Mouse (Mus musculus): ENCODE measurements around the gene Zbtb2. TPM values are rescaled to one million over a fixed set of nuclear protein-coding genes. Genes with fewer than 3 reads are reported as not detected.

The Zbtb2 gene
- total and polyA plus RNA-seq, 3 experiments, result 8.6 to 12.7 TPM; not detected in 1

- Histone ChIP-seq H3K9ac (ENCODE audit: control insufficient read depth, low read depth, low read length, poor library complexity, severe bottlenecking) (no peak overlapping the region), H3K4me1 (ENCODE audit: control insufficient read depth in 1 of 2, insufficient read depth in 2 of 2, low read length in 2 of 2) (peaks cover under 1 to 1% of the 10 kb centered on the region in 2 experiments; a peak in 1 of 4 replicates), H3K27me3 (ENCODE audit: control insufficient read depth in 1 of 2, insufficient read depth in 2 of 2, low read length in 2 of 2) (no peaks in the 10 kb centered on the region), H3K79me2 (ENCODE audit: control insufficient read depth, insufficient read depth, low read length, poor library complexity) (peaks cover 19% of the 10 kb centered on the region), H3K27ac (ENCODE audit: control insufficient read depth, low read depth, low read length) (no peak overlapping the region), H3K9me3 (replicated peaks; ENCODE audit: insufficient read depth, low read length) (no peaks in the 10 kb centered on the region), H3K36me3 (ENCODE audit: control insufficient read depth in 1 of 2, insufficient read depth in 2 of 2, low read length in 2 of 2) (peaks cover under 1 to 9% of the 10 kb centered on the region in 2 experiments), H3K4me3 (ENCODE audit: control insufficient read depth in 1 of 2, insufficient read depth in 1 of 2, low read depth in 2 of 2, low read length in 2 of 2) (no peak overlapping the region)
- no peak for TF ChIP-seq SIN3A (IDR thresholded peaks at IDR 0.05; ENCODE audit: low read length)
- no peak for TF ChIP-seq RAD21 (IDR thresholded peaks at IDR 0.05; ENCODE audit: low read depth, low read length)
- DNase-seq (ENCODE audit: low read depth, low spot score), result no peak
Measured at GRCm38 (mm10) chr10:4398058-4398457, 10.2 kb upstream of the Zbtb2 start.

DNA sequence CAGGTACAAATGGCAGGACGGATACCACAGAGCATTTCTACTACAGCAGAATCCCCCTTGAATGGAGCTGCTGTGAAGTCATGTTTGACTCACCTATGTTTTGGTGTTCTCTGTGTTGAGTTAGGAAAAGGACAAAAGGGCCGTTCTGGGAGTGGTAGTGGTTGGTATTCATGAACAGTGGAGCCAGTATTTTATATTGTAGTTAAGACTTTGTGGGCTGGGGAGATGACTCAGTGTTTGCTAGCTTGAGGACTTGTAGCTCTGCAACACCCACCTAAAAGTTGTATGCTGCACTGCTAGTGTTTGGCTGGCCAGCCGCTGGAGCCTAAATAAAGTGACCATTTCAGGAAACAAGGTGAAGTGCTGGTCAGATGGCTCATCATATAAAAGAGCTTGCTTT is 7.4 kb upstream of the Zbtb2 start:
- Histone ChIP-seq H3K4me3 (ENCODE audit: control insufficient read depth in 1 of 2, insufficient read depth in 1 of 2, low read depth in 2 of 2, low read length in 2 of 2) (no peak overlapping the region), H3K4me1 (ENCODE audit: control insufficient read depth in 1 of 2, insufficient read depth in 2 of 2, low read length in 2 of 2) (peaks cover 17 to 18% of the 10 kb centered on the region in 2 experiments), H3K27ac (ENCODE audit: control insufficient read depth, low read depth, low read length) (no peak overlapping the region), H3K9me3 (replicated peaks; ENCODE audit: insufficient read depth, low read length) (no peaks in the 10 kb centered on the region), H3K27me3 (ENCODE audit: control insufficient read depth in 1 of 2, insufficient read depth in 2 of 2, low read length in 2 of 2) (no peaks in the 10 kb centered on the region), H3K36me3 (ENCODE audit: control insufficient read depth in 1 of 2, insufficient read depth in 2 of 2, low read length in 2 of 2) (peaks cover 11 to 26% of the 10 kb centered on the region in 2 experiments), H3K79me2 (ENCODE audit: control insufficient read depth, insufficient read depth, low read length, poor library complexity) (peaks cover 40% of the 10 kb centered on the region), H3K9ac (ENCODE audit: control insufficient read depth, low read depth, low read length, poor library complexity, severe bottlenecking) (no peak overlapping the region)
- no peak for TF ChIP-seq SIN3A (IDR thresholded peaks at IDR 0.05; ENCODE audit: low read length)
- TF ChIP-seq ZMIZ1 (IDR thresholded peaks at IDR 0.05; ENCODE audit: low read depth, low read length), result 0 out of 2 replicates have a peak, but pooled peaks have one; percentile 8
- no peak for DNase-seq (ENCODE audit: low read depth, low spot score)

DNA sequence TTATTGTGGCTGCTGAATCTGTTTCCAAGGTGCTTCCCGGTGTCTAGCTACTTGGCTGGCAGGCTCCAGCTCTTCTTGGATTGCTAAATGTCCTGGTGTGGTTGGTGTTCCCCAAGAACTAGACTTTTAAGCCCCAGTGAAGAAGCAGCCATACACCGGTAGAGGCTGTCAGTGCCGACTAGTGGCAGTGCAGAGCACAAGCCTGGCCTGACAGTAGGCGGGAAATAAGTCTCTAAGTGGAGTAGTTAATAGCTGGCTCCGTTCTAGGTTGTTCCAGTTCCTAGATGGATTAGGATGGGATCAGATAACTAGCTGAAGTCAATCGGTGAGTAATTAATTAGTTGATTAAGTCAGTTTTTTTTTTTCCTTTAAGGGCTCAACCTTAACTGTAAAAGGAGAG is 3.9 kb upstream of the Zbtb2 start:
- H3K27me3 ChIP-seq (ENCODE audit: control insufficient read depth in 1 of 2, insufficient read depth in 2 of 2, low read length in 2 of 2), result no peaks in the 10 kb centered on the region
- H3K9me3 ChIP-seq (replicated peaks; ENCODE audit: insufficient read depth, low read length), result no peaks in the 10 kb centered on the region
- H3K9ac ChIP-seq (ENCODE audit: control insufficient read depth, low read depth, low read length, poor library complexity, severe bottlenecking), result 0 out of 2 replicates have a peak overlapping the region, but pooled peaks have one; percentile 6
- peak; percentile 64 for DNase-seq (ENCODE audit: low read depth, low spot score)
- H3K4me1 ChIP-seq (ENCODE audit: control insufficient read depth in 1 of 2, insufficient read depth in 2 of 2, low read length in 2 of 2), result peaks cover 27 to 33% of the 10 kb centered on the region in 2 experiments
- peaks cover 71% of the 10 kb centered on the region for H3K79me2 ChIP-seq (ENCODE audit: control insufficient read depth, insufficient read depth, low read length, poor library complexity)
- peaks cover 12 to 36% of the 10 kb centered on the region in 2 experiments for H3K36me3 ChIP-seq (ENCODE audit: control insufficient read depth in 1 of 2, insufficient read depth in 2 of 2, low read length in 2 of 2)
- no peak for TF ChIP-seq HCFC1 (IDR thresholded peaks at IDR 0.05; ENCODE audit: low read depth, low read length)
- no peak for TF ChIP-seq CHD2 (IDR thresholded peaks at IDR 0.05; ENCODE audit: low read length)
- no peak for TF ChIP-seq JUND (IDR thresholded peaks at IDR 0.05; ENCODE audit: low read depth, low read length)
- 0 out of 2 replicates have a peak, but pooled peaks have one; percentile 17 for TF ChIP-seq SIN3A (IDR thresholded peaks at IDR 0.05; ENCODE audit: low read length)
- TF ChIP-seq POLR2AphosphoS2 (IDR thresholded peaks at IDR 0.05; ENCODE audit: low read length), result no peak
- no peak for TF ChIP-seq ZMIZ1 (IDR thresholded peaks at IDR 0.05; ENCODE audit: low read depth, low read length)
- TF ChIP-seq GATA1 (IDR thresholded peaks at IDR 0.05; ENCODE audit: low read depth, low read length), result no peak
- TF ChIP-seq RCOR1 (IDR thresholded peaks at IDR 0.05; ENCODE audit: low read depth, low read length), result no peak
- TF ChIP-seq RAD21 (IDR thresholded peaks at IDR 0.05; ENCODE audit: low read depth, low read length), result no peak; the same call in 1 of the 2 replicates
- no peak for TF ChIP-seq POLR2A (IDR thresholded peaks at IDR 0.05; ENCODE audit: control insufficient read depth in 1 of 2, insufficient read depth in 1 of 2, low read depth in 1 of 2, low read length in 2 of 2, poor library complexity in 1 of 2)
- no peak for TF ChIP-seq POLR2AphosphoS5 (IDR thresholded peaks at IDR 0.05; ENCODE audit: borderline replicate concordance, low read depth, low read length)
- no peak for TF ChIP-seq ETS1 (IDR thresholded peaks at IDR 0.05; ENCODE audit: low read depth, low read length)
- TF ChIP-seq ZKSCAN1 (IDR thresholded peaks at IDR 0.05; ENCODE audit: low read depth, low read length), result no peak
- no peak for TF ChIP-seq UBTF (IDR thresholded peaks at IDR 0.05; ENCODE audit: borderline replicate concordance, insufficient read depth, low read depth, low read length)
- peak; percentile 30 to 64 (median 60); a peak in 5 of 6 replicates for TF ChIP-seq CTCF (IDR thresholded peaks at IDR 0.05 in 2 of 3, conservative IDR thresholded peaks at IDR 0.05 in 1 of 3; ENCODE audit: control insufficient read depth in 1 of 3, insufficient read depth in 1 of 3, low read depth in 2 of 3, low read length in 3 of 3, poor library complexity in 1 of 3, severe bottlenecking in 1 of 3)
- TF ChIP-seq ZNF384 (IDR thresholded peaks at IDR 0.05; ENCODE audit: low read depth, low read length), result no peak
- peak; percentile 33 for TF ChIP-seq SMC3 (IDR thresholded peaks at IDR 0.05; ENCODE audit: low read depth, low read length)
- no peak for TF ChIP-seq MEF2A (IDR thresholded peaks at IDR 0.05; ENCODE audit: extremely low read depth, insufficient replicate concordance, low read depth, low read length, poor library complexity, severe bottlenecking)
- no peak for TF ChIP-seq E2F4 (IDR thresholded peaks at IDR 0.05; ENCODE audit: borderline replicate concordance, low read depth, low read length)
- 0 out of 2 replicates have a peak overlapping the region, but pooled peaks have one; percentile 3 for H3K27ac ChIP-seq (ENCODE audit: control insufficient read depth, low read depth, low read length)
- no peak overlapping the region for H3K4me3 ChIP-seq (ENCODE audit: control insufficient read depth in 1 of 2, insufficient read depth in 1 of 2, low read depth in 2 of 2, low read length in 2 of 2)

Measured in MEL (cell line).